Mouse (Mus musculus) lung, adult 2 months (tissue): ENCODE measurements around the gene Cd164. TPM values are rescaled to one million over a fixed set of nuclear protein-coding genes. Genes with fewer than 3 reads are reported as not detected.

Experiments
- DNase-seq: peaks from one replicate; pipeline ENCODE4 v3.0.0; 2022
- H3K4me1 ChIP-seq: fragments of 200-500 bp; 2 replicates; pipeline ENCODE4 v1.6.1; 2011; ENCODE audit warnings: low read length; ENCODE audit not compliant: control insufficient read depth, insufficient read depth
- H3K4me3 ChIP-seq: fragments of 200-500 bp; replicated peaks from 2 replicates; pipeline ENCODE3; 2011; ENCODE audit warnings: low read depth, mild to moderate bottlenecking, control low read depth, low read length; ENCODE audit errors: extremely low read depth
- CTCF ChIP-seq: fragments of 200-500 bp; IDR thresholded peaks from 2 replicates; pipeline ENCODE4 v1.5.1; 2011; ENCODE audit warnings: mild to moderate bottlenecking, low read length, control low read depth; ENCODE audit not compliant: insufficient read depth
- POLR2A ChIP-seq: fragments of 200-500 bp; IDR thresholded peaks from 2 replicates; pipeline ENCODE4 v1.6.1; 2011; ENCODE audit warnings: low read depth, mild to moderate bottlenecking, control low read depth, low read length, borderline replicate concordance; ENCODE audit errors: extremely low read depth
- WGBS: fragments of 180-500 bp; shearing (Covaris S2); methylation state at CpG from one replicate; pipeline ENCODE4 v1.1.7; 2018; 5-methylcytosine and 5-hydroxymethylcytosine counted together
- polyA plus RNA-seq: library from polyadenylated mRNA; depleted of rRNA; stranded (reverse); fragments of >200 nt; gene quantifications from 2 replicates; pipeline ENCODE4 v1.2.3, GENCODE M21; 2012

Gene Cd164
- polyA plus RNA-seq, 1 experiment = 131 TPM

DNA sequence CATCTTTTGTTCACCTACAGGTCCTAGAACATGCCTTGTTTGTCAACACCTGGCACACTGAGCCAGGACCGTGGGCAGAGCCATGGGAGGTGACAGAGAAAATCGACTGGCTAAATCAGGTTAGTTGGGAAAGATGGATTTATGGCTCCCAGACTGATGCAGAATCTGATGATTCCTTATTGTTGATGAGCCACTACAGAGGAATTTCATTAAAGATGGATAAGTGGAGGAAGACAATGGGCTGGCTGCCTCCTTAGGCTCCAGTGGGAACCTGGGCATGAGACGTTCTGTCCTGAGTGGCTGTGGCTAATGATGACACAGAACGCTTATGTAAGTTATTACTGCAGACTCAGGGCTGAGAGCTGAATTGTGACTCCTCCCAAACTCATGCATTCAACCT is 34.5 kb downstream of the Cd164 start:
- peaks cover 4% of the 10 kb centered on the region; the same call in 1 of the 2 replicates for H3K4me1 ChIP-seq
- TF ChIP-seq CTCF = no peak
- TF ChIP-seq POLR2A = no peak
- DNase-seq = no peak
- WGBS = 63% methylated on average over 4 of the region's 4 CpGs
- H3K4me3 ChIP-seq = no peak overlapping the region

DNA sequence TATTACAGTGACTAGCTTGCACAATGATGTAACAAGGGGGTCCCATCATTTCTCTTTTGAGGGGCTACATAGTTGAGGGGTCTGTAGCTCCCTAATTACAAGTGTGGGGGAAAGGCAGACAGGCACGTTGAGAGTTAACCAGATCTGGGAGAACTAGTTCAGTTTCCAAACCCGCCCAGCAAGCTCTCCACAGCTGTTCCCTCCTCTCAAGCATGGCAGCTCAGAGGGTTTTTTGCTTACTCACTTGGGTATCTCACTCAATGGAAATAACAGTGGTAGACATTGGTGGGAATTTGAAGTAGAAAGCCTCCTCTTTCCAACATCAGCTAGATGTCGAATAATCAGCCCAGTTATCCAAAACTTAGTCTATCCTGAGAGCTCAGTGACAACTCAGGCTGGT is 35.9 kb downstream of the Cd164 start:
- TF ChIP-seq POLR2A (no peak), CTCF (no peak)
- 72% methylated on average over 3 of the region's 3 CpGs for WGBS
- no peak for DNase-seq
- Histone ChIP-seq H3K4me3 (no peak overlapping the region), H3K4me1 (peaks cover 4% of the 10 kb centered on the region; the same call in 1 of the 2 replicates)

DNA sequence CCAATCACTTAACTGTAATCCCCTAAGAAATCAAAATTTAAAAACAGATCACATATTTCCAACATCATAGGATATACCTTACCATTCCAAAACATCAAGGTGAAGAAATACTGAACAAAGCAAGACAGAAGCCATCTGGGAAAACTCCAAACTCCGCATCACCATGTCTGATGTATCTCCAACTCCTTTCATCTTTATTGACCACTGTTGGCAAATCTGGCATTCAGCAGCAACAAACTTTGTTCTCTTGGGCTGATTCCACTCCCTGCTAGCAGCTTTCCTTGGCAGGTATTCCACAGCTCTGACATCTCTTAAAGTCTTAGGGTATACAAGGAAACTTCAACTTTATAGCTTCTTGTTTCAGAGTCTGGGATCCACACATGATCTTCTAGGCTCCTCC is 39.2 kb downstream of the Cd164 start:
- no peak for DNase-seq
- Histone ChIP-seq H3K4me1 (peaks cover 4% of the 10 kb centered on the region; the same call in 1 of the 2 replicates), H3K4me3 (no peak overlapping the region)
- TF ChIP-seq POLR2A = no peak
- no peak for TF ChIP-seq CTCF
- 89% methylated on average over 1 of the region's 1 CpGs for WGBS

DNA sequence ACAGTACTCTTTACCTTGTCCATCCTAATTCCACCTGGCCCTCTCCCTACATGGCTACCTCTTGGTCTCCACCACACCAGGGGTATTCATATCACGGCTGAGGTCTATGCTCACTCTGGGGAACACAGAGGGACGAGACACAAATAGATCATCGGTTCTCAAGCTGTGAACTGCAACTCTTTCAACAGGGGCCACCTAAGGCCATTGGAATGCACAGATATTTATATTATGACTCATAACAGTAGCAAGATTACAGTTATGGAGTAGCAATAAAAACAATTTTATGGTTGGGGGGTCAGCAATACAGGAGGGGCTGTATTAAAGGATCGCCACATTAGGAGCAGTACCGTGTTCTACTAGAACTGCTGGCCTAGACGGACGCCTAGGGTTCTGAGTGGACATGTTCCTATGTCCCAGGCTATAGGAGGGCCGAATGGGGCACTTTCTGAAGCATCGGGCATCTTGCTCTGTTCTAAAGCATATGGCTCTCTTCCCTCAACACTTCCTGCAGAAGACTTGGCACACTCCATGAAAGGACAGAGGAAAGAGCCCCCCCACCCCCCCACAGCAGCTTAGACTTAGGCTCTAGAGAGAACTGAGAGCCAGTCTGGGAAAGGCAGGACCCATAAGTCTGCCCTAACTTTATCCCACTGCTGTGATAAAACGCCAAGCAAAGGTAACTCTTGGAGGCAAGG is 42.6 kb downstream of the Cd164 start:
- DNase-seq = no peak
- 67% methylated on average over 10 of the region's 10 CpGs for WGBS
- TF ChIP-seq CTCF (no peak), POLR2A (no peak)

DNA sequence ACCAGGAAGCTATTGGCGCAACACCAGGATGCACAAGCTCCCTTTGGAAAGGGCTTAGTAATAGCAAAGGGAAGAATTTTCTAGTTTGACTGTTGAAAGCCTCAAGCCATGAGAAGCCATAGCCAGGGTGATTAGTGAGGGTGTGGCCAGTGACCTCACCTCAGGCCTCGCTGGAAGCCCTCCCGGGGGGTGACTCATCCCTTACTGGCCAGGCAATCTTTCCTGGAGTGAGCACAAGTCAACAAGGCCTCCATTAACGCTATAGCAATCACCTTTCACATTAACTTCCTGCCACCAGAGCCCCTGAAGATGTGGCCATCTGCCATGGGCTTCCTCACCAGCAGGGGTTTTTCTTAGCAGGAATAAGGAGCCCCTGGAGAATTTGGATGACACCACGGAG is 45.9 kb downstream of the Cd164 start:
- DNase-seq = no peak
- TF ChIP-seq CTCF (no peak), POLR2A (no peak)
- WGBS = 23% methylated on average over 5 of the region's 5 CpGs

More for the DNA sequence above, 42.6 kb downstream of the Cd164 start:
- no peaks in the 10 kb centered on the region for H3K4me1 ChIP-seq
- H3K4me3 ChIP-seq = no peak overlapping the region

DNA sequence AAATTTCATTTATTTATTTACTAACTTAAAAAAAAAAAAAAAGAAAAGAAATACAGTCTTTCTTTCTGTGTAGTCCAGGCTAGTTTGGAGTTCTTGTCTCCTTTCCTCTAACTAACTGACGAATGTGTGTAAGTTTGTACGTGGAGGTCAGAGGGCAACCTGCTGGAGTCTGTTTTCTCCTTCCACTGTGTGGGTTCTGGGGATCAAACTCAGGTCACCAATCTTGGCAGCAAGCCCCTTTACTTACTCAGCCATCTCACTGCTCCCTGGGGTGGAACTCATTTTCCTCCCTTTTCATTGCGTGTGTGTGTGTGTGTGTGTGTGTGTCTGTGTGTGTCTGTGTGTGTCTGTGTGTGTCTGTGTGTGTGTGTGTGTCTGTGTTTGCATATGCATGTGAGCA is 49.1 kb downstream of the Cd164 start:
- Histone ChIP-seq H3K4me1 (peaks cover 4% of the 10 kb centered on the region), H3K4me3 (no peak overlapping the region)
- DNase-seq = no peak
- 52% methylated on average over 3 of the region's 3 CpGs for WGBS
- TF ChIP-seq CTCF (no peak), POLR2A (no peak)

More for the DNA sequence above, 45.9 kb downstream of the Cd164 start:
- H3K4me1 ChIP-seq = no peaks in the 10 kb centered on the region; the same call in 1 of the 2 replicates
- no peak overlapping the region for H3K4me3 ChIP-seq

DNA sequence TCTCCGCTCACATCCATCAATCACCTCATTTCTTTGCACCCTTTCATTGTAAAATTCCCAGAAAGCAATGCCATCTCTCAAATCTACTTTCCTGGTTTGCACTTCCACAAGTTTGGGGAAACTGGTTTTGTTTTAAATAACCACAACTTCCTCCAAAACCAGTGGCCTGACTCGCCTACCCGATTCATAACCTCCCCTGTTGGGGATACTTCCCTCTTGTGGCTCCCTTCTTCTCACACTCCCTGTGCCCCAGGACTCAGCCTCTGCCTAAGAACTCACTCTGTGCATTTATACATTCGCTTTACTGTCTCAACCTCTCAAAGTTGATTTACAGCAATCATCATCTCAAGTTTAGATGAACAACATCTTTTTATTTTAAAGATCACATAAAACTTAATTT is 51.9 kb downstream of the Cd164 start:
- no peak for DNase-seq
- Histone ChIP-seq H3K4me1 (peaks cover 4% of the 10 kb centered on the region), H3K4me3 (no peak overlapping the region)
- TF ChIP-seq POLR2A (no peak), CTCF (no peak)
- 77% methylated on average over 4 of the region's 4 CpGs for WGBS

DNA sequence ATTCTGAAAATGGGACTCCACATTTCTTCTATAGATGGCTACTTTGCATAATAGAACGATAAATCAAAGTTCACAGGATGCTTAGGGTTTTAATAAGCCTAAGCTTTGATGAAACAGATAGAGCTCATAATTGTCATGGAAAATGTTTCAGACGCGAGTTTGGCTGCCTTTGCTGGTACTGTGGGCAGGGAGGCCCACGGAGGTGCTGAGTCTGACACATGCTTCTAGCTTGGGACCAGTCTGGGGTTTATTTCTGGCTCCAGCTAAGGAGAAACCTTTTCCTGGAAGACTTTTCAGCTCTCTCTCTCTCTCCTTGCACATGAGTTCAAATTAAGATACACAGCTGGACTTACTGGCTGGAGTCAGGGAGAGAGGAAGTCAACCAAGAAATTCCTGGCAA is 53.1 kb downstream of the Cd164 start:
- Histone ChIP-seq H3K4me3 (no peak overlapping the region), H3K4me1 (peaks cover 4% of the 10 kb centered on the region)
- TF ChIP-seq CTCF (no peak), POLR2A (no peak)
- WGBS = 66% methylated on average over 4 of the region's 4 CpGs
- DNase-seq = no peak

DNA sequence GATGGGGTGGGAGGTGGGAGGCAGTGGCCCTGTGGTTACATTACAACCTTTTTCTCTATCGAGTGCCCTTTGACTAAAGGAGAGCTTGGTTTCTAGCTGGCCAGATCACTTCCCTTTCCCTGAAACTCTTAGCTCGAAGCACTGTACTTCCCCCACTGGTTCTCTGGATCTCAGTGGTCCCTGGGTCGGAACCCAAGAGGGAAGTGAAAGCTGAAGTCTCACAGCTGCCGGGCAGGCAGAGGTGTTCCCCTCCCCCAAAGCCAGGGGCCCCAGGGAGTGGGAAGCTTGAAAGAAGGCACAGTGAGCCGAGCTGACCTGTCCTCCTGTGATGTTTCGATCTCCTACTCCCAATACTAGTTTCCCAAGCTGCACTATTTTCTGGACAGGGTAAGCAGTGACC is 54.0 kb downstream of the Cd164 start:
- Histone ChIP-seq H3K4me1 (peaks cover 4% of the 10 kb centered on the region), H3K4me3 (no peak overlapping the region)
- no peak for DNase-seq
- no peak for TF ChIP-seq POLR2A
- TF ChIP-seq CTCF = no peak
- 20% methylated on average over 6 of the region's 6 CpGs for WGBS
